Mouse (Mus musculus): ENCODE measurements around the gene Gm10065.

Gene Gm10065

DNA sequence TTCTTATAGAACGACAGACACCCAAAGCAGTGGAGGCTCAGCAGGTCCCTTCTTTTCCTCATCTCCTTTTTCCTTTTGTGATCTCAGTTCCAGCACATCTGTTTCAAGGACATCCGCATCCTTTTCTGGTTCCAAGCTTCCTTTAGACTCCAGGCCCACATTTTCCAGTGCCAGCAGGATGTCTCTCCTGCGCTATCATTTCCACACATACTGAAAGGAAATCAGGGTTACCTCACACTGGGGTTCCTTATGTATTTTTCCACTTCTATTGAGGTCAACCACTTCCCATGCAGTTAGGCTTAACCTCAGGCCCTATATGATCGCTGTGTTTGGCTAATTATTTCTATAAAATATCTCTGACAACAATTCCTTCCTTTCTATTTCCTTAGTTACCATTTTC is 43.8 kb downstream of the Gm10065 start:
- no peak for DNase-seq (ENCODE audit: inconsistent age in 2 of 2, low spot score in 1 of 2)
